Mouse (Mus musculus) embryo, embryonic 9.5 days (tissue): ENCODE results near the gene Myh11.
"Not testable (repeated sequence)": the region's sequence is repeated elsewhere in the genome, so short reads cannot be mapped to it uniquely, and the experiment has no call there.

Source experiments
- DNase-seq: peaks from one replicate; pipeline ENCODE4 v3.0.0-alpha.2; 2017; ENCODE audit errors: extremely low spot score

The Myh11 gene

GRCm38 (mm10) chr16:14162988-14163416 is 128.2 kb downstream of the Myh11 start, which contains the start of the genes Nde1 and Marf1:
Nde1 (plus strand) TSS chr16:14163275.
Marf1 (minus strand) TSS chr16:14163351.
- peak; percentile 95 for DNase-seq

DNA sequence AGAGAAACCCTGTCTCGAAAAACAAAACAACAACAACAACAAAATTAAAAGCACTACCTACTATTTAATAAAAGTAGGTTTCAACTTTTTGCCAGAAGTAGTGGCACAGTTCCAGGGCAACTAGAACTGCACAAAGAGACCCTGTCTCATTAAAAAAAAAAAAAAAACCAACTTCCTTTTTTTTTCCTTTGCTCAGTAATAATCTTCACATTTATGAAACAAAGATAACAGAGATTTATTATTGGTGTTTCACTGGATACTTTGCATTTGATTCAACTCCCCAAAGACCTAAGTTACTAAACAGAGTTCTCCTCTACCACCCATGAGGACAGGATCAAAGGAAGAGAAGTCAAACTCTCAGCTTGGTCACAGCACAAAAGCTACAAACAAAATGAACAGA is 130.2 kb downstream of the Myh11 start:
- no peak for DNase-seq

- DNase-seq, result peak; percentile 74
Observed at GRCm38 (mm10) chr16:14159746-14160131, 131.4 kb downstream of the Myh11 start.

DNA sequence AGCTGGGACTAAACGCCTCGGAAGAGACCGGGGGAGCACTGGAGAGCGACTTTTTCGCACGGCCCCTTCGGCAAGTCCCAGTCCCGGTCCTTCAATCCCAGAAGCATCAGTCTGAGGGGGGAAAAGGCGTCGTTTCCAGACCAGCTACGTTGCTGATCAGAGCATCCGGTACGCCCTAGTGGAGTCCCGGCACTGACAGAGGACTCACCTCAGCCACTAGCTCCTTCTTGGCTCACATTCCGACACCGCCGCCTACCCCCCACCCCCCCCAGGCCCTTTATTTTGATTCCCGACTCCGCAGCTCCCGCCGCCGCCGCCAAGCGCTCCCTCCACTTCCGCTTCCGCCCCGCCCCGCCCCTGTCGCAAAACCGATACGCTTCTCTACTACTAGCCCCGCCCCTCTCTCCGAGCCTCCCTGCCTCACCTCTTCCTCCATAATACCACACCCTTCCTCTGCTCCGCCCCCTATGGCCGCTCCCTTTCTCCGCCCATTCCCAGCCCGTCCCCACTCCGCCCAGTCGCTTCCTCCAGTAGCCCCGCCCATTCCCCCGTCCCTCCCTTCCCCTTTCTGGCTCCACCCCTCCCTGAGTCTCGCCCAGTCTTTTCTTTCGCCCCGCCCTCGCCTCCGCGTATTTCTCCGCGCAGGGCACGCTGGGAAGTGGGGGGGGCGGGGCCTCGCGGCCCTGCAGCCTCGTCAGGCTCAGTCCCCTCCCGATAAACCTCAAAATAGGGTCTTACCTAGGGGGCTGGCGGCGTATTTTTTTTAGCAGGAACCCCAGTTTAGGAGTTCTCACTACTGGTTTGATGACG is 132.0 kb downstream of the Myh11 start:
- peak; percentile 100 for DNase-seq

GRCm38 (mm10) chr16:14158536-14158935 is 132.6 kb downstream of the Myh11 start:
- no peak for DNase-seq

GRCm38 (mm10) chr16:14156312-14156711 is 134.9 kb downstream of the Myh11 start:
- no peak for DNase-seq

DNA sequence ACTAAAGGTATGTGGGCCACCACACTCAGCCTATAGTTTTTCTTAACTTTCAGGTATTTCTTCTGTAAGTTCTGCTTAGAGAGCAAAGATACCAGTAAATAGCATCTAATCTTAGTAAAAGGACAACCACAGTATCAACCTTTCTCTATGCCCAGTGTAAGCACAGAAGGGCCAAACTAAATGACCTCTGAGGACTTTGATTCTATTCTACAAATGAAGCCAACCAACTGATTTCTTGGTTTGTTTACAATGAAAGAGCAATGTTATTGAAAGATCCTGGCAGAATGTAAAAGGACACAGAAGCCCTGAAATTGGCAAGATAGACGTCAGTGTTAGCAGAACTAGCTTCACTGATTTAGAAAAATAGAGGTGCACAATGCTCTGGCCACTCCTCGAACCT is 135.5 kb downstream of the Myh11 start:
- DNase-seq, result not testable (repeated sequence)

DNA sequence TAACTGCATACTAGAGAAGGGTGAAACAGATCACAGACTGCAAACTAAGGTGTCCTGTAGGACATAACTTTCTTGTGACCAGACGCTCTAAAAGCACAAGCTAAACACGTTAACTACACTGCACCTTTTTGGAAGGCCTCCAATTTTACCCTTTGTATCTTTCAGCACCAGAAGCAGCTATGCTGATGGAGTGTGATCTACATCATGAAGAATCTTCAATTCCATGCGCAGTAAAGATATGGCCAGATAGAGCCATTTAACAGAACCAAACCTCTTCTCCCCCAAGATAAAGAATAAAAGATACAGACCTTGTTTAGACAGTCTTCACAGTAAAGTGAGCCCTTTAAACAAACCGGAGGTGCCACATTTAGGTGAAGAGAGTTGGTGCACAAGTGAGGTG is 139.5 kb downstream of the Myh11 start:
- DNase-seq, result no peak

DNA sequence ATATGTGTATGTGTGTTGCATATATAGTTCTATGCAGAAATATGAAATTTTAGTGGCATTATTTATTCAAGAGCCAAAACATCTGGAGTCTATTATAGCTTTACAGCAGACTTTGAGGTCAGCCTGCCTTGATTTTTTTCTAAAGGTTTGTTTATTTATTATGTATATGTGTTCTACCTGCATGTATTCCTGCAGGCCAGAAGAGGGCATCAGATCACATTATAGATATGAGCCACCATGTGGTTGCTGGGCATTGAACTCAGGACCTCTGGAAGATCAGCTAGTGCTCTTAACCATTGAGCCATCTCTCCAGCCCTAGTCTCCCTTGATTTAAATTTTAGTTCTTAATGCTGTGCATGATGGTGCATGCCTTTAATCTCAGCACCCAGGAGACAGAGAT is 143.5 kb downstream of the Myh11 start:
- DNase-seq, result no peak
